Mouse (Mus musculus): Measurements from ENCODE around the gene Dnmt3a. TPM values are rescaled to one million over a fixed set of nuclear protein-coding genes. Genes with fewer than 3 reads are reported as not detected.

The Dnmt3a gene
- total RNA-seq, 2 experiments from 2014 or later: 85.3 to 95.1 TPM

DNA sequence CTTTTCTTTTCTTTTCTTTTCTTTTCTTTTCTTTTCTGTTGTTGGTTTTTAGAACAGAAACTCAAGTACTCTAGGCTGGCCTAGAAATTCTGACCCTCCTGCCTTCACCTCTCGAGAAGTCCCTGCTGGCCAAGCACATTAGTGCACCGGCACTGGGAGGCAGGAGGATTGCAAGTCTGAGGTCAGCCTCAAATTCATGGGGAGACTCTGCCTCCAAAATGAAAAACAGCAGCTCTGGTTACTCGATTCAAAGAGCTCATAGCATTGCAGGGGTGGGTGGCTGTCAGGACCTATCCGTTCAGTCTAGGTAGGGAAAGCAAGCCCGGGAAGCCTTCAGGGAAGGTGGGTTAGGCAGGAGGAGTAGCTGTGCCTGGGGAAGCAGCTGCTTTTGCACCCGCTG, 37.0 kb downstream of the Dnmt3a start:
- intact Hi-C loops (cut with DNase I): no loop called here

DNA sequence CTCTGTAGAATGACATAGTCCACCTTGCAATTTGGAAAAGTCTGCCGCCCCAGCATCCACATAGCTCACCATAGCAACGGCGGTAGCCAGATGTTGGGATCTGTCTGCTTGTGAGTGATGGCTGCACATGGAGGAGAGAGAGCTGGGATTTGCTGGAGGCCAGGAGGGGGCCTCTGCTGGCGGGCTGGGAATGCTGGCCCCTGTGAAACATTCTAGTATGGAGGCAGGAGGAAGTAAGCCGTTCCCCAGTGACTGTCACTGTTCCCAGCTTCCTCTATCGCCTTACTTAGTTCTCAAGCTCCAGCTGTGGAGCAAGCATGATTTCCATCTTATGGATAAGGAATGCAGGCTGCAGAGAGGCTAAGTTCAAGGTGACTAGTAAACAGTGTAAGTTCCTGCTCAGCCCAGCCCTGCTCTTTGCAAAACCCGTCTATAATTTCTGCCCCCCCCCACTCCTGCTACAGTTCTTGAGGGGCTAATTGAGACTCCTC, 37.6 kb downstream of the Dnmt3a start:
- no peak for DNase-seq (ENCODE audit: low spot score)
- intact Hi-C loops (cut with DNase I): no loop called here

More for the DNA sequence above, 37.0 kb downstream of the Dnmt3a start:
- DNase-seq (ENCODE audit: low spot score): no peak

DNA sequence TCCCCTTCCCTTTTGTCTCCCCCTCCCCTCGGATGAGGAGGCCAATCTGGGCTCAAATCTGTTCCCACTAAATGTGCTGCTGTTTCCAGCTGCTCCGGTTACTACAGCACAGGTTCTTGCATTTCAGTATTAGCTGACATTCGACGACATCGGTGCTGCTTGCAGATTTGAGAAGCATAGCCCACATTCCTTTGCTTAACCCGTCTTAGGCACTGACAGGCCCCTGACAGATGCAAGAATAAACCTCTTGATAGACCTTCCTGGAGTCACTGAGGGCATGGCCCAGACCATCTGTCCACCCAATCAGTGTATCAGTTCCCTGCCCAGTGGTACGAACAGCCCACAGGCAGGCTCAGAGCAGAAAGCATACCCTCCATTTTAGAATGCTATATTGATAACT, 38.1 kb downstream of the Dnmt3a start:
- intact Hi-C loops (cut with DNase I): no loop called here
- no peak for DNase-seq (ENCODE audit: low spot score)

DNA sequence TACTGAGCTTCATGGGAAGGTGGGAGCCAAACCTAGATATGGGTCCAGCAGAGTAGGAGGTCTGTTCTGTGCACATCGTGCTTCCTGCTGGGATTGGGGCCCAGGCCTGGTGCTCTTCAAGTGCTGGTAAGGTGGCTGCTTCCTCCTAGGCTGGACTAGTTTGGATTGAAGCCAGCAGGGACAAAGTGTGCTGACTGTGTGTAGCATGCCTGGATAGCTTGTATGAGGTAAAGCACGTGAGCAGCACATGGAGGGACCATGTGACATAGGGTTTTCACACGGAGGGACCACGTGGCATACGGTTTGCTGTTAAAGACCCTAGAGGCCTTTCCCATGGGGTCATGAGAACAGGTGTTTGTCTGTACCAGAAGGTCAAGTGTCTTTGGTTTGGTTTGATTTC, 38.5 kb downstream of the Dnmt3a start:
- DNase-seq (ENCODE audit: low spot score): no peak
- intact Hi-C loops (cut with DNase I): no loop called here

DNA sequence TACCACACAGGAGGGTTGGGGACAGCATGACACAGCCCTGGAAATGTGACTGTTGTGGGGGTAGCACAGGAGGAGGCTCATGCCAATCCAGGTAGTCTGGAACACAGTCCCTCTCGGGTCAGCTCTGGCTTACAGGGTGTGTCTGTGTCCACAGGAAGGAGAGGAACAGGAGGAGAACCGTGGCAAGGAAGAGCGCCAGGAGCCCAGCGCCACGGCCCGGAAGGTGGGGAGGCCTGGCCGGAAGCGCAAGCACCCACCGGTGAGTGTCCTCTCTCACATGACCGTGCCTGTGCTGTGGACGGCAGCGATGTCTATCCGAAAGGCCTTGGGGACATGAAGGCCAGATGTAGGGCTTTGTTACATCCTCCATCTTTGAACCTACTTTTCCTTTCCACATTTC, 43.7 kb downstream of the Dnmt3a start:
- intact Hi-C loops (cut with DNase I): no loop called here
- no peak for DNase-seq (ENCODE audit: low spot score)

DNA sequence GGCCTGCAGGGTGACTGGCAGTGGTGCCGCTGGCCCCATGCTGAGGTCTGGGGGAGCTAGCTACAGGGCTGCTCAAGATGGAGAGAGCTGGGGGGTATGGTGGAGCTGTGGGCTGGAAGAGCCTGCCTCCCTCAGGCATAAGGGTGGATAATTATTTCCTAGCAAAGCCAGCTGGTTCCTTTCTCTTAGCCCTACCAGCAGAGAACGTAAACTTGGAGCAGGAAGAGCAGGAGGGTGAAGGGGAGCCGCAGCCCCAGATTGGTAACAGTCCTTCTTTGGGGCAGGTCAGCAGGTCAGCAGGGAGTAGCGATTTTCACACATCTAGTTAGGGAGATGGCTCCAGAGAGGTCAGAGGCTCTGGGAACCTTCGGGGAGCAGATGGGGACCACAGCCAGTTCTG, 44.4 kb downstream of the Dnmt3a start:
- intact Hi-C loops (cut with DNase I): no loop called here
- DNase-seq (ENCODE audit: low spot score): no peak

DNA sequence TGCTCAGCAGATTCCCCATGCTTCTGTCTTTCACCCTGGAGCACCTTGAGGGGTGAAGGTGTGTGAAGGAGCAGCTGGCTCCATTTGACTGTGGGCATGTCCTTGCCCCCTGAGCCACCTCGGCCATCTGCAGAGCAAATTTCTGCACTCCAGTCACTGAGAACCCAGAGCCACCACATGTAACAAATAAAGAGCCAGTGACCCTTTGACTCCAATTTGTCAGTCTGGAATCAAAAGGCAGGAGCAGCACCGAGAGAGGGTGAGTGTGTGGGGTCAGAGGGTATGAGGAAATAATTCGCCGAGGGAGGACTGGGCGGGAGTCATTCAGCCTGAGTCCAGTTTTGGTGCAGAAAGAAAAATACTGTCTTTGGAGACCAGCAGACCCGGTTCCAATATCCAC, 44.9 kb downstream of the Dnmt3a start:
- intact Hi-C loops (cut with DNase I): no loop called here

DNA sequence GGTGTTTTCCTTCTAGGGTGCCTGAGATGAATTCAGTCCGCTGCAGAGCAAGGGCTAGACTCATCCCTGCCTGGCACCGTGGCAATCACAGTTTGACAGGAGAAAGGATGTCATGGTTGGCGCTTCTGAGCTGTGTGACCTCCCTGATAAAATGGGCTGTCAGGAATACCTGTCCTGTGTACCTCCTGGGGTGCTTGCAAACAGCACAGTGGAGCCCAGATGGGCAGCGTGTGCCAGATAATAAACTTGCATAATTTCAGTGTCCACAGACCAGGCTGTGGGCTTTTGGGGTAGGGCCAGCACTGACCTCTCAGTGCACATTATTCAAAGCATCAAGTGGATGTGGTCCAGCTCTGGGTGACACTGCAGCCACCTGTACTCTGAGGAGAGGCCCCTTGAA, 45.4 kb downstream of the Dnmt3a start:
- DNase-seq (ENCODE audit: low spot score): no peak
- intact Hi-C loops (cut with DNase I): no loop called here

More for the DNA sequence above, 44.9 kb downstream of the Dnmt3a start:
- no peak for DNase-seq (ENCODE audit: low spot score)

DNA sequence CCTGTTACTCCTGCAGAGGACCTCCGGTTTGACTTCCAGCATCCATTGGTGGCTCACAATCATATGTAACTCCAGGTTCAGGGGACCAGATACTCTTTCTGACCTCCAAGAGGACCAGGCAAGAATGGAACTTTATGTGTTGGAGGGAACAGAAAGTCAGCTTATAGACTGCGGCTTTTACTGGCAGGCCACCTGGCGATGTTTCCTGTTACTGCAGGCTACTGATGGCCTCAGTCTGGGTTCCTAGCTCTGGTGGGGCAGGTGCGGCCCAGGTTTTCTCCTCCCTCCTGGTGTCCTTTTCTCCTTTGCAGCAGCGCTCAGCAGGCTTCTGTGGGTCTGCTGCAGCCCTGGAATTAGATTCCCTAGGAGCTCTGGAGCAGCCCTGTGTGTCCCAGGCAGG, 46.7 kb downstream of the Dnmt3a start:
- intact Hi-C loops (cut with DNase I): no loop called here
- DNase-seq (ENCODE audit: low spot score): no peak

DNA sequence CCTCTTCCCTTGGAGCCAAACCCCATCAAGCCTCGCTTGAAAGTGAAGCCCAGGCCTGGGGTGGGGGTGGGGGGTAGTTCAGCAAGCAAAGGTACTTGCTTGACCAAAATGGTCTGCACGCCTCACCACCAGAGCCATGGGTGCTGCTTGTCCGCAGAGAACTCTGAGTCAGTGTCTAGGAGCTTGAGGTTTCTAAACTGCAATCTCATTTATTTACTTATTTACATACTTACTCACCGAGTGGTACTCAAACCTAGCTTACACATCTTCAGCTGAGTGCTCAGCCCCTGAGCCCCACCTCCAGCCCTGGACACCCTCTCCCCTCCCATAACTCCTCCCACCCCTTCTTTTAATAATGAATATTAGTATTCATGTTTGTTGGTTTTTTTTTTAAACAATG, 48.6 kb downstream of the Dnmt3a start:
- no peak for DNase-seq (ENCODE audit: low spot score)
- intact Hi-C loops (cut with DNase I): no loop called here

DNA sequence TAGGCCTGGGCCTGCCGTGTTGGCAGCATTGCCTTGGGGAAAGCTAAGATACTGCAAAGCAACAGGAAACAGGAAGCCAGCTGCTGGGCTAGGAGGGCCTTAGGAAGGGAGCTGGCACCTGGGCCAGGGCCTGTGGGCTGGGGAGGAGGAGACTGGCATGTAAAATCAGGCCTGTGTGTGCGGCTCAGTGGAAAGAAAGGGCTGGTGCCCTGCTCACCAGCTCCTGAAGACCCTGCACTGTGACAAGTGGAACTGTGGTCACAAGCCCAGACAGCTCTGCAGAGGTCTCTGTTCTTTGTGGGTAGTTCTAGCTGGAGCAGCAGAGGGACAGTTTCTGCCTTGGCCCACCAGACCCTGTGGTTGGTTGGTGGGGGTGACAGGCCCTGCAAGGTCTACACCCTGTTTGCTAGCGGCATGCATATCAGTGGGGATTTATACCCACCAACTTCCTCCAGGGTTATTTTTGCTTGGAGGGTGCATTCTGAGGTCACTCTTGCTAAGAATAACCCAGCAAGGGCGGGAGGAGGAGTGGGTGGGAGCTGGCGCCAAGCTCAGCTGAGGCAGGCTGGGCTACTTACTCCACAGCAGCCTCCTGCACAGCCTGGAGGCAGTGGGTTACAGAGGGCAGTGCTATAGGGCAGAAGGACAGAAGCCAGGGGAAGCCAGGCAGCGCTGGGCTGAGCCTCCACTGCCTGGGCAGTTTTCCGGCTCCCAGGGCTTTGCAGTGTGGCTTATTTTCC, 50.1 kb downstream of the Dnmt3a start:
- intact Hi-C loops (cut with DNase I): no loop called here
- peak; percentile 63 for DNase-seq (ENCODE audit: low spot score)

DNA sequence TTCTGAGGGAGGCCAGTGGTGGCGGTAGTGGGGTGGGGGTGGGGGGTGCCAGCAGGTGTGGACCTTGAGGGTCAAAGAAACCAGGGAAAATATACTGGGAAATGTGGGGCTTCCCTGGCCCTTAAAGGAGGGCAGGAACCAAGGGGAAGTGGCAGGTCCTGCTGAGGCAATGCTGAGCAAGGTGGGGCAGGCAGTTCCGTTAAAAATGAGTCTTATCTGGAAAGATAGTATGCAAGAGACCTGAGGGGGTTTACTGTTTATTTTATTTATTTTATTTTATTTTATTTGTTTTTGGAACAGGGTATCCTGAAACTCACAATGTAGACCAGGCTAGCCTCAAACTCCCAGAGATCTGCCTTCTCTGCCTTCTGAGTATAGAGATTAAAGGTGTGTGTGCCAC, 50.9 kb downstream of the Dnmt3a start:
- no peak for DNase-seq (ENCODE audit: low spot score)
- intact Hi-C loops (cut with DNase I): no loop called here

DNA sequence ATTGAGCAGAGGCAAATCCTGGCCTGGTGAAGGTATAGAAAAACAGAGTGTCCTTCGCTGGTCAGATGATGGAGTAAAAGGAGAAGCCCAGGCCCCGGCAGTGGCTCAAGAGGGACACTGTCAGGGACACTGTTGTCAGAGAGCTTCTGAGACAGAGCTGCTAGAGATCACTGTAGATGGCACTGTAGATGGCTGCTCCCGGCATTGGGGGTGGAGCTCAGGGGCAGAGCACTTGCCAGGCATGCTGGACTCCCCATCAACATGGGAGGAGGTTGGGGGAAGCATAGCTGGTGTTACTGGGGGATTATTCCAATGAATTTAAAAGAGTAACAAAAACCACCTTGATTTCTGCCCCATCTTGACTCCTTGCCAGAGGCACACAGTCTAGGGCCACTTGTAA, 51.4 kb downstream of the Dnmt3a start:
- intact Hi-C loops (cut with DNase I): no loop called here
- DNase-seq (ENCODE audit: low spot score): no peak

DNA sequence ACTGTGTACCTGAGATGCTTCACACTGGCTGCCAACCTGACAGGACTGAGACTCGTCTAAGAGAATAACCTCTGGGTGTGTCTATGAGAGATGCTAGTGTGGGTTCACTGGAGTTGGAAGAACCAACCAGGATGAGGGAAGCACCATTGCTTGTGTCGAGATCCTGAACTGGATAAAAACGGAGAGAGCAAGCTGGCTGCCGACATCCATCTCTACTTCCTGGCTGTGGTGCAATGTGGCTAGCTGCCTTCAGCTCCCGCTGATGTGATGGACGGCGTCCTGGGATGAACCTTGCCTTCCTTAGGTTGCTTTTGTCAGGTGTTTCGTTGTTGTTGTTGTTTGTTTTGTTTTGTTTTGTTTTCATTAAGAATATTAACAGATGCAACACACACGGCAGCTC, 52.0 kb downstream of the Dnmt3a start:
- intact Hi-C loops (cut with DNase I): no loop called here
- DNase-seq (ENCODE audit: low spot score): no peak

DNA sequence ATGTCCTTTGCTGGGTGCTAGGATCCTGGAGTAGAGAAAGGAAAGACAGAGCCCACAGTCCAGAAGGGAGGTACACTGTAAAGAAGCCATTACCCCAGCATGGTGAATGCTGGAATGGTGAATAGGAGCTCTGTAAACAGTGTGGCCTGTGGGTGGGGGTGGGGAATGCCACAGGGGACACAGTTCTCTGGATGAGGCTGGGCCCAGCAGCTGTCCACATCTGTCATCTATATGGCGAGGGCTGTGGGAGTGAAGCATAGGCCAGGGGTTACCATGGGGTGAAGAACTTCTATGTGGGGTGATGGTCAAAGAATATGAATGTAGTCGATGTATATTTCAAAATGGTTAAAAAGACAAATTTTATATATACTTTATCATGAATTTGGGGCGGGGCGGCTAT, 52.9 kb downstream of the Dnmt3a start:
- intact Hi-C loops (cut with DNase I): no loop called here
- no peak for DNase-seq (ENCODE audit: low spot score)

DNA sequence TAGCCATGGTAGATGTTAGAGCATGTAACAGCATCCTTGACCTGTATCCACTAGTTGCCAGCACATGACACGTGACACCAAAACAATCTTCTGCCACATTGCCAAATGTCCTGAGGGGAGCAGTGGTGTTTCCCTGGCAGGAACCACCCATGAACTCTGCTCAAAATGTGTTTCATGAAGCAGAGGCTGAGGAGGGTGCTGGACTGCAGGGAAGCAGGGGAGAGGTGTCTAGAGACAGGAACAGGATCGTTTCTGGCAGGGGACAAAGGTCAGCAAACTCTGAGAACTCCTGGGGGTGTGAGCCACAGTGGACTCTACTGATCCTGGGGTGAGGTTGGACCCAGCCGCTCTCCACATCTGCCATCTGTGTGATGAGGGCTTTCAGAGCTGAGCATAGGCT, 53.7 kb downstream of the Dnmt3a start:
- intact Hi-C loops (cut with DNase I): no loop called here

DNA sequence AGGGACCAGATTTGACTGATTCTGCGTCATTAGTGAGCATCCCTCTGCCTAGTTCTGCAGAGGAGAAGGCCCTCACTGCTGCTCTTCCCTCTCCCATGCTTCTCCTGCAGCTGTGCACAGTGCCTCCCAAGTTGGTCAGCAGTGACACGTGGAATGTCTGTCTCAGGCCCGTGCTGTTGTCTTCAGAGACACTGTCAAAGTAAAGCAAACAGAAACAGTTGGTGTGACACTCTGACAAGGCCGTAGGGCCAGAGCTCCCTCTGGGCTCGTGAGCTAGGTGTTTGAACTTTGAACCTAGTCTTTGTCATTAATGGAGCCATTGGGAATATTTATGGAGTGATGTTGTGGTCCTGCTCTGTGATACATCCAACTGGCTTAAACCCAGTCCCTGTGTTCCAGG, 54.2 kb downstream of the Dnmt3a start:
- intact Hi-C loops (cut with DNase I): no loop called here
- no peak for DNase-seq (ENCODE audit: low spot score)

More for the DNA sequence above, 53.7 kb downstream of the Dnmt3a start:
- DNase-seq (ENCODE audit: low spot score): no peak

DNA sequence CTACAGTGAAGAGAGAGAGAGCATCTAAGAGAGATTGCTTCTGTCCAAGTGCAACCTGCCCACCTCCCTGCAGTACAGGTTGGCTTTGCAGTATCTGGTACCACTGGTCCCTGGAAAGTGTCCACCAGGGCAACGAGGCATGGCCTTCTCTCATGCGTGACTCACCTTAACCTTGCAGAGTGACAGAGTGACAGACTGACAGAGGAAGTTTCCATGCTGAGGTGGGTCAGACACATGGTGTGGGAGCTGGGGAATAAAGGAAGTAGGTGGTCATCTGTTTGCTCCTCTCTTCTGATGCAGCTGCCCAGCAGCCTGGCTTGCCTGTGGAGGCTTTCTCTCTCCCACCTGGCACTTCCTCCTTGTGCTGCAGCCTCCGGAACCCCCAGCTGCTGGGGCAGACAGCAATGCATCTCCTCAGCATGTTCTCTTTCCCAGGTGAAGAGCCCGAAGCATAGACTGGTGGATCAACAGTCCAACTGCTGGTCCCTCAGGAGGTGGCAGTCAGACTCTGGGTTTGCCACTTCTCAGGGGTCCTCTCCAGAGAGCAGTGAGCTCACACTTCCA, 55.9 kb downstream of the Dnmt3a start:
- intact Hi-C loops (cut with DNase I): no loop called here
- DNase-seq (ENCODE audit: low spot score): no peak

DNA sequence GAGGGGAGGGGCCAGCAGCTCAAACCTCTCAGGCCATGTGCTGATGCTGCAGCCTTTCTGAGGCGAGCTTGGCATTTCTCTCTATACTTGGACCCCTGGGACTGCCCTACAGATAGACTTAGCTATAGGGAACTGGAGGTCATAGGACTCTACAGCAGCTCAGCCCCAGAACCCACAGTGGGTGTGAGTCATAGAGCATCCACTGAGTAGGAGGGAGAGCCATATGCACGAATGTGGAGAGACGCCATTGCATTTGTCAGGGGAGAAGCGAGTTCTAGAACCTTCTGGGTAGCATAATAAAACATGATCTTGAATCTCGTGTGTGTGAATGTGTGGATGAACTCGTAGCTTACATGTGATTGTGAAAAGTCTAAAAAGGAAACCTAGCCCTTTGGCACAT, 56.4 kb downstream of the Dnmt3a start:
- intact Hi-C loops (cut with DNase I): no loop called here
- DNase-seq (ENCODE audit: low spot score): no peak

DNA sequence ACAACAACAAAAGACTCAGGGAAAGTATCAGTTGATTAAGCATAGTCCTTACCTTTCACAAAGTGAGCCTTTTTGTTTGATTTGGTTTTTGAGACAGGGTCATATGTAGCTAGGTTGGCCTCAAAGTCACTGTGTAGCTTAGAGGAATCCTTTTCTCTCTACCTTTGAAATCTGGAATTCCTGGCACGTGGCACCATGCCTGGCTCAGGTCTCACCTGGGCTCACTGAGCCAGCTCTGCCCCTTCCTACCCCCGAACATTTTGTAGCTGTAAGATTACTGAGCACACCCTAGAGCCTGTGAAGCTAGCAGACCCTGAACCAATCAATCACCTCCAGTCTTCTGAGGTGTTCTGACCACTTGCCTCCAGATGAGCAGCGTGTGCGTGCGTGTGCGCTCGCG, 58.4 kb downstream of the Dnmt3a start:
- intact Hi-C loops (cut with DNase I): no loop called here
- DNase-seq (ENCODE audit: low spot score): no peak

DNA sequence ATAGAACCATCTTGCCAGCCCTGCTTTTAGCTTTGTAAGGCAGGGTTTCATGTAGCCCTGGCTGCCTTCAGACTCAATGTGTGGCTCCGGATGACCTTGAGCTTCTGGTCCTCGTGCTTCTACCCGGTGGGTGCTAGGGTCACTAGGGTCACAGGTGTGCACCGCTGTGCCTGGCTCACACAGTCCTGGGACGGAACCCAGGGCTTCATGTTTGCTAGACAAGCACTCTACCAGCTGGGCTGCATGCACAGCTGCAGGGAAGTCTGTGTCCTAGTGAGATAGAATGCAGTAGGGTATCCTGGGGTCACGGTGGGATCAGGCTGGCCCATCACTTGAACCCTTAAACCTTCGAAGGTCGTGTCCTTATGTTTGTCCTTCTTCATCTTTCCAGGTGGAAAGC, 59.8 kb downstream of the Dnmt3a start:
- no peak for DNase-seq (ENCODE audit: low spot score)
- intact Hi-C loops (cut with DNase I): no loop called here

Data from heart, postnatal 25 days (tissue).